Mouse (Mus musculus) cerebellum, postnatal 25 days (tissue): ENCODE measurements around the gene Slc17a7.
"Not testable (repeated sequence)": the region's sequence is repeated elsewhere in the genome, so short reads cannot be mapped to it uniquely, and the experiment has no call there.

Experiments
- DNase-seq, 2 experiments: peaks; one replicate each; pipeline ENCODE4 v3.0.0; 2021; ENCODE audit warnings: mixed read lengths in 2 of 2

Gene Slc17a7

GRCm38 (mm10) chr7:45163735-45164490 lies at the start of gene Slc17a7:
Slc17a7 (plus strand) TSS chr7:45163949.
- DNase-seq: peak; percentile 88 to 92

- DNase-seq: no peak
Measured at GRCm38 (mm10) chr7:45117566-45117965, 46.2 kb upstream of the Slc17a7 start.

GRCm38 (mm10) chr7:45118336-45118735 lies 45.4 kb upstream of the Slc17a7 start:
- DNase-seq: no peak

- no peak for DNase-seq
Measured at GRCm38 (mm10) chr7:45119780-45120709, 43.7 kb upstream of the Slc17a7 start.

- peak in 1 of 2 experiments; percentile 37 for DNase-seq
Measured at GRCm38 (mm10) chr7:45121404-45121803, 42.3 kb upstream of the Slc17a7 start.

GRCm38 (mm10) chr7:45121966-45122365 lies 41.8 kb upstream of the Slc17a7 start:
- no peak for DNase-seq

- DNase-seq: no peak
Measured at GRCm38 (mm10) chr7:45122561-45123185, 41.1 kb upstream of the Slc17a7 start.

GRCm38 (mm10) chr7:45123186-45123570 lies 40.6 kb upstream of the Slc17a7 start:
- DNase-seq: no peak

- peak; percentile 97 to 99 for DNase-seq
Measured at GRCm38 (mm10) chr7:45124224-45125143, 39.3 kb upstream of the Slc17a7 start, which contains the start of gene Rps11. Rps11 (minus strand) TSS chr7:45124439.

- no peak for DNase-seq
Measured at GRCm38 (mm10) chr7:45125144-45125600, 38.6 kb upstream of the Slc17a7 start.

GRCm38 (mm10) chr7:45125649-45126048 lies 38.1 kb upstream of the Slc17a7 start:
- not testable (repeated sequence) for DNase-seq

- no peak for DNase-seq
Measured at GRCm38 (mm10) chr7:45126147-45126843, 37.5 kb upstream of the Slc17a7 start.

GRCm38 (mm10) chr7:45126844-45127699 lies 36.7 kb upstream of the Slc17a7 start:
- no peak for DNase-seq

GRCm38 (mm10) chr7:45127700-45128224 lies 36.0 kb upstream of the Slc17a7 start:
- no peak for DNase-seq

GRCm38 (mm10) chr7:45128624-45129246 lies 35.0 kb upstream of the Slc17a7 start, which contains the start of gene Rpl13a:
Rpl13a (minus strand) TSS chr7:45128761.
- peak; percentile 98 for DNase-seq

GRCm38 (mm10) chr7:45129318-45129717 lies 34.4 kb upstream of the Slc17a7 start:
- DNase-seq: no peak

- DNase-seq: peak in 1 of 2 experiments; percentile 9
Measured at GRCm38 (mm10) chr7:45129776-45130512, 33.8 kb upstream of the Slc17a7 start.

- no peak for DNase-seq
Measured at GRCm38 (mm10) chr7:45131850-45132249, 31.9 kb upstream of the Slc17a7 start.
